Comparison of ENCODE assay signal across 8 mouse cellular contexts in genomic region chr5:113796401-113797148, GRCm38 (mm10). TPM values are rescaled to one million over a fixed set of nuclear protein-coding genes. Genes with fewer than 3 reads are reported as not detected.
DNase-seq lines count a peak whose midpoint lies in the region; ATAC-seq lines count a peak whose summit lies in the region.

No protein-coding gene starts in this region.

- no peaks in the 10 kb centered on the region for H3K36me3 ChIP-seq in heart, embryonic 16.5 days (ENCODE audit: control insufficient read depth, insufficient read depth)
- H3K36me3 ChIP-seq in limb, embryonic 13.5 days = peaks cover 40% of the 10 kb centered on the region

- ATAC-seq in heart, embryonic 16.5 days (replicated peaks; ENCODE audit: extremely low read depth, insufficient read depth, low FRiP score) = no peak
- ATAC-seq in limb, embryonic 13.5 days (ENCODE audit: low FRiP score, low read depth) = peak; percentile 70
- no peak for ATAC-seq in activated CD4-positive, CD25-positive, alpha-beta regulatory T cell, adult 4 months

- H3K4me1 ChIP-seq in heart, embryonic 16.5 days (ENCODE audit: control insufficient read depth, insufficient read depth, low read length) = peaks cover 12% of the 10 kb centered on the region
- H3K4me1 ChIP-seq in limb, embryonic 13.5 days = peaks cover 88% of the 10 kb centered on the region

- H3K27ac ChIP-seq in heart, embryonic 16.5 days (ENCODE audit: low read length) = peak overlapping the region; percentile 30; the same call in 1 of the 2 replicates
- peak overlapping the region; percentile 98 for H3K27ac ChIP-seq in limb, embryonic 13.5 days

- DNase-seq in heart, adult 18-20 months = no peak
- peak; percentile 70 for DNase-seq in 3T3-L1 (ENCODE audit: low read depth, low spot score)
- DNase-seq in embryo, embryonic 10.5 days (ENCODE audit: low spot score) = peak; percentile 87
- no peak for DNase-seq in B cell, adult 2 months
- no peak for DNase-seq in layer of hippocampus, adult 18-20 months (ENCODE audit: low spot score in 2 of 2)

- H3K4me3 ChIP-seq in heart, embryonic 16.5 days (ENCODE audit: low read length) = no peak overlapping the region
- peak overlapping the region; percentile 72 for H3K4me3 ChIP-seq in limb, embryonic 13.5 days

- peak overlapping the region; percentile 21 for H3K4me2 ChIP-seq in heart, embryonic 16.5 days (ENCODE audit: low read depth, low read length)
- peak overlapping the region; percentile 92 for H3K4me2 ChIP-seq in limb, embryonic 13.5 days (replicated peaks)

- no peaks in the 10 kb centered on the region for H3K9me3 ChIP-seq in heart, embryonic 16.5 days (replicated peaks; ENCODE audit: control insufficient read depth, low read length)
- H3K9me3 ChIP-seq in limb, embryonic 13.5 days = no peaks in the 10 kb centered on the region

- peaks cover 12% of the 10 kb centered on the region for H3K27me3 ChIP-seq in heart, embryonic 16.5 days (ENCODE audit: control insufficient read depth, insufficient read depth, low read length)
- no peaks in the 10 kb centered on the region for H3K27me3 ChIP-seq in limb, embryonic 13.5 days

- H3K9ac ChIP-seq in heart, embryonic 16.5 days (ENCODE audit: low read length) = 0 out of 2 replicates have a peak overlapping the region, but pooled peaks have one; percentile 43
- H3K9ac ChIP-seq in limb, embryonic 13.5 days = peak overlapping the region; percentile 77

- 7% methylated on average over 13 of the region's 13 CpGs for WGBS in heart, embryonic 16.5 days
- WGBS in limb, embryonic 13.5 days = 2% methylated on average over 13 of the region's 13 CpGs

RNA-seq across cellular contexts. Expression of gene Tmem119, which starts 3.7 kb away (rescaled TPM):
- 22.4 and 22.5 TPM in 2 replicates for polyA plus RNA-seq in heart, embryonic 16.5 days (2015; fragmentation: Nextera tagmentation; extraction: Ambion mirVana)
- 1 to 10 TPM; 2.7 to 5.1 TPM for total RNA-seq in heart, adult 18-20 months (2021)
- 221 and 237 TPM in 2 replicates for polyA plus RNA-seq in limb, embryonic 13.5 days (2015; fragmentation: Nextera tagmentation; extraction: Ambion mirVana)
- polyA plus RNA-seq in activated CD4-positive, CD25-positive, alpha-beta regulatory T cell, adult 4 months (2017; shearing (Covaris generic)) = not detected
- total RNA-seq in layer of hippocampus, adult 18-20 months (2021) = 10 to 100 TPM; 25.9 to 29.0 TPM

RNA-seq across cellular contexts. Expression of gene Iscu, which starts 24.0 kb away (rescaled TPM):
- polyA plus RNA-seq in heart, embryonic 16.5 days (2015; fragmentation: Nextera tagmentation; extraction: Ambion mirVana) = 118 and 136 TPM in 2 replicates
- 100 to 1,000 TPM; 207 to 210 TPM for total RNA-seq in heart, adult 18-20 months (2021)
- 96.3 and 98.5 TPM in 2 replicates for polyA plus RNA-seq in limb, embryonic 13.5 days (2015; fragmentation: Nextera tagmentation; extraction: Ambion mirVana)
- polyA plus RNA-seq in activated CD4-positive, CD25-positive, alpha-beta regulatory T cell, adult 4 months (2017; shearing (Covaris generic)) = 10 to 100 TPM; 23.8 to 24.5 TPM
- 100 to 1,000 TPM; 128 to 132 TPM for total RNA-seq in layer of hippocampus, adult 18-20 months (2021)

RNA-seq across cellular contexts. Expression of gene Sart3, which starts 24.3 kb away (rescaled TPM):
- polyA plus RNA-seq in heart, embryonic 16.5 days (2015; fragmentation: Nextera tagmentation; extraction: Ambion mirVana) = 31.6 TPM in 2 replicates
- 10 to 100 TPM in 1 of 2 experiments, 1 to 10 TPM in 1; 9.9 to 11.3 TPM for total RNA-seq in heart, adult 18-20 months (2021)
- 59.8 and 60.2 TPM in 2 replicates for polyA plus RNA-seq in limb, embryonic 13.5 days (2015; fragmentation: Nextera tagmentation; extraction: Ambion mirVana)
- 10 to 100 TPM in 1 of 2 experiments, 1 to 10 TPM in 1; 8.0 to 18.9 TPM for polyA plus RNA-seq in activated CD4-positive, CD25-positive, alpha-beta regulatory T cell, adult 4 months (2017; shearing (Covaris generic))
- 10 to 100 TPM; 48.3 to 49.3 TPM for total RNA-seq in layer of hippocampus, adult 18-20 months (2021)

RNA-seq across cellular contexts. Expression of gene Selplg, which starts 35.9 kb away (rescaled TPM):
- polyA plus RNA-seq in heart, embryonic 16.5 days (2015; fragmentation: Nextera tagmentation; extraction: Ambion mirVana) = 10.1 and 29.8 TPM in 2 replicates
- total RNA-seq in heart, adult 18-20 months (2021) = 1 to 10 TPM; 4.4 to 7.3 TPM
- 2.5 TPM in 2 replicates for polyA plus RNA-seq in limb, embryonic 13.5 days (2015; fragmentation: Nextera tagmentation; extraction: Ambion mirVana)
- 100 to 1,000 TPM; 629 to 698 TPM for polyA plus RNA-seq in activated CD4-positive, CD25-positive, alpha-beta regulatory T cell, adult 4 months (2017; shearing (Covaris generic))
- 10 to 100 TPM; 34.7 to 38.4 TPM for total RNA-seq in layer of hippocampus, adult 18-20 months (2021)

Comparison
In these comparisons a context has a peak if more than half of its experiments do, and no peak if none do; other contexts are left out.
1. DNase-seq: peak in 3T3-L1 (single experiment) and embryo, embryonic 10.5 days (single experiment); none in heart, adult 18-20 months (0 of 2), B cell, adult 2 months (0 of 2) and layer of hippocampus, adult 18-20 months (0 of 2).
2. RNA of gene Tmem119, which starts 3.7 kb away (polyA plus RNA-seq): 221 to 237 TPM in limb, embryonic 13.5 days and 22.4 to 22.5 TPM in heart, embryonic 16.5 days; not detected in activated CD4-positive, CD25-positive, alpha-beta regulatory T cell, adult 4 months; every median in the first group is over 10 times any median in the second.